Mouse (Mus musculus) adrenal gland, postnatal 36 days (tissue): ENCODE data around the gene Nynrin. TPM values are rescaled to one million over a fixed set of nuclear protein-coding genes. Genes with fewer than 3 reads are reported as not detected.

ENCODE experiments used
- total RNA-seq, 2 experiments: library from RNA; stranded (reverse); gene quantifications; 2 replicates each; pipeline ENCODE4 v1.2.3; 2021

Gene Nynrin
- total RNA-seq, 2 experiments from 2014 or later = 9.4 to 10.7 TPM

Other genes starting within 250 kb of the Nynrin start
- 1 to 10 TPM; 5.8 to 6.6 TPM for gene Rec8, start 236.0 kb upstream of the Nynrin start, total RNA-seq
- gene Ipo4, start 218.1 kb upstream of the Nynrin start, total RNA-seq = 100 to 1,000 TPM; 112 to 157 TPM
- not detected for gene Gm49378, start 216.1 kb upstream of the Nynrin start, total RNA-seq
- 10 to 100 TPM; 83.2 to 98.1 TPM for gene Tm9sf1, start 210.2 kb upstream of the Nynrin start, total RNA-seq
- 1 to 10 TPM; 1.6 to 1.7 TPM for gene Tssk4, start 203.8 kb upstream of the Nynrin start, total RNA-seq
- gene Mdp1, start 193.5 kb upstream of the Nynrin start, total RNA-seq = 10 to 100 TPM; 43.6 to 76.9 TPM
- 10 to 100 TPM; 26.6 to 28.9 TPM for gene Gmpr2, start 182.1 kb upstream of the Nynrin start, total RNA-seq
- 100 to 1,000 TPM; 335 to 393 TPM for gene Nedd8, start 181.9 kb upstream of the Nynrin start, total RNA-seq
- 10 to 100 TPM; 30.8 to 35.6 TPM for gene Tinf2, start 172.2 kb upstream of the Nynrin start, total RNA-seq
- under 1 TPM; 0.26 TPM for gene Tgm1, start 140.1 kb upstream of the Nynrin start, total RNA-seq
- 10 to 100 TPM; 17.2 to 25.1 TPM for gene Rabggta, start 131.7 kb upstream of the Nynrin start, total RNA-seq
- gene Dhrs1, start 108.3 kb upstream of the Nynrin start, total RNA-seq = 10 to 100 TPM; 72.7 to 73.2 TPM
- 10 to 100 TPM; 17.3 to 20.7 TPM for gene Nop9, start 108.3 kb upstream of the Nynrin start, total RNA-seq
- 1 to 10 TPM in 1 of 2 experiments, under 1 TPM in 1; 0.93 to 1.3 TPM for gene Cideb, start 95.6 kb upstream of the Nynrin start, total RNA-seq
- not detected for gene Ltb4r2, start 92.6 kb upstream of the Nynrin start, total RNA-seq
- gene Ltb4r1, start 88.0 kb upstream of the Nynrin start, total RNA-seq = under 1 TPM; 0.66 to 0.79 TPM
- gene Adcy4, start 69.9 kb upstream of the Nynrin start, total RNA-seq = 10 to 100 TPM in 1 of 2 experiments, 1 to 10 TPM in 1; 6.7 to 13.8 TPM
- 1 to 10 TPM; 4.5 to 5.3 TPM for gene Ripk3, start 65.1 kb upstream of the Nynrin start, total RNA-seq
- 10 to 100 TPM; 19.2 to 26.0 TPM for gene Nfatc4, start 30.9 kb upstream of the Nynrin start, total RNA-seq
- gene Cbln3, start 30.4 kb downstream of the Nynrin start, total RNA-seq = under 1 TPM in 1 of 2 experiments, not detected in 1; 0.13 TPM
- gene Khnyn, start 30.9 kb downstream of the Nynrin start, total RNA-seq = 10 to 100 TPM; 16.6 to 17.0 TPM
- gene Sdr39u1, start 46.3 kb downstream of the Nynrin start, total RNA-seq = 10 to 100 TPM; 51.6 to 73.8 TPM
- gene Cma1, start 90.7 kb downstream of the Nynrin start, total RNA-seq = 1 to 10 TPM; 1.9 to 2.7 TPM
- not detected for gene Cma2, start 97.0 kb downstream of the Nynrin start, total RNA-seq
- not detected for gene Mcpt1, start 164.0 kb downstream of the Nynrin start, total RNA-seq
- gene Mcpt9, start 176.5 kb downstream of the Nynrin start, total RNA-seq = not detected
- gene Mcpt2, start 188.0 kb downstream of the Nynrin start, total RNA-seq = not detected
- gene Mcpt4, start 208.3 kb downstream of the Nynrin start, total RNA-seq = 1 to 10 TPM; 2.2 to 2.8 TPM
- not detected for gene Mcpt8, start 231.3 kb downstream of the Nynrin start, total RNA-seq
- not detected for gene Ctsg, start 248.6 kb downstream of the Nynrin start, total RNA-seq